Mouse (Mus musculus): Measurements from ENCODE around the gene Cyb5rl.

GRCm38 (mm10) chr4:107052962-107053553 lies 13.7 kb upstream of the Cyb5rl start:
- TF ChIP-seq CTCF (IDR thresholded peaks at IDR 0.05; ENCODE audit: low read depth, low read length): no peak
- TF ChIP-seq POLR2A (IDR thresholded peaks at IDR 0.05; ENCODE audit: borderline replicate concordance, low read depth, low read length): no peak
